Mouse (Mus musculus) olfactory bulb, adult 2 months (tissue): ENCODE measurements around the gene Hoxd12.

Source experiments
- CTCF ChIP-seq: fragments of 200-500 bp; IDR thresholded peaks from 2 replicates; pipeline ENCODE4 v1.5.1; 2012; ENCODE audit warnings: low read depth, mild to moderate bottlenecking, low read length, moderate library complexity; ENCODE audit not compliant: insufficient read depth
- POLR2A ChIP-seq: fragments of 200-500 bp; IDR thresholded peaks from 2 replicates; pipeline ENCODE4 v1.6.1; 2012; ENCODE audit warnings: mild to moderate bottlenecking, low read depth, low read length, moderate library complexity; ENCODE audit not compliant: insufficient read depth

- TF ChIP-seq POLR2A (no peak), CTCF (no peak)
Measured at GRCm38 (mm10) chr2:74695813-74696430, 21.1 kb downstream of the Hoxd12 start.
